Mouse (Mus musculus): Measurements from ENCODE around the gene Foxk1. TPM values are rescaled to one million over a fixed set of nuclear protein-coding genes. Genes with fewer than 3 reads are reported as not detected.

The Foxk1 gene
- polyA plus RNA-seq, 1 experiment, result 8.2 TPM

GRCm38 (mm10) chr5:142412678-142413385, 11.5 kb downstream of the Foxk1 start:
- no peak for TF ChIP-seq FOSL1 (IDR thresholded peaks at IDR 0.05; ENCODE audit: insufficient read depth, low read length, poor library complexity, severe bottlenecking)
- no peak for TF ChIP-seq MYOD1 (IDR thresholded peaks at IDR 0.05; ENCODE audit: control insufficient read depth, insufficient read length, low read depth)
- no peak for TF ChIP-seq CEBPB (IDR thresholded peaks at IDR 0.05; ENCODE audit: low read depth)
- TF ChIP-seq CTCF (IDR thresholded peaks at IDR 0.05; ENCODE audit: control insufficient read depth, insufficient read depth, insufficient read length), result no peak
- no peak for TF ChIP-seq MYOG (IDR thresholded peaks at IDR 0.05; ENCODE audit: control insufficient read depth, extremely low read depth, insufficient read length)
- TF ChIP-seq MAX (IDR thresholded peaks at IDR 0.05), result no peak
- peaks cover 6% of the 10 kb centered on the region for H3K79me3 ChIP-seq (ENCODE audit: low read depth)
- no peak overlapping the region for H3K4me3 ChIP-seq (ENCODE audit: insufficient read depth, poor library complexity, severe bottlenecking)
- H3K36me3 ChIP-seq (ENCODE audit: control insufficient read depth, insufficient read depth), result peaks cover 5% of the 10 kb centered on the region
- no peaks in the 10 kb centered on the region for H3K27me3 ChIP-seq (ENCODE audit: control insufficient read depth, insufficient read depth, insufficient read length)
- no peak overlapping the region for H3ac ChIP-seq (ENCODE audit: control insufficient read depth, insufficient read length, low read depth)
- H3K79me2 ChIP-seq (ENCODE audit: control insufficient read depth, insufficient read depth), result peaks cover 35% of the 10 kb centered on the region

DNA sequence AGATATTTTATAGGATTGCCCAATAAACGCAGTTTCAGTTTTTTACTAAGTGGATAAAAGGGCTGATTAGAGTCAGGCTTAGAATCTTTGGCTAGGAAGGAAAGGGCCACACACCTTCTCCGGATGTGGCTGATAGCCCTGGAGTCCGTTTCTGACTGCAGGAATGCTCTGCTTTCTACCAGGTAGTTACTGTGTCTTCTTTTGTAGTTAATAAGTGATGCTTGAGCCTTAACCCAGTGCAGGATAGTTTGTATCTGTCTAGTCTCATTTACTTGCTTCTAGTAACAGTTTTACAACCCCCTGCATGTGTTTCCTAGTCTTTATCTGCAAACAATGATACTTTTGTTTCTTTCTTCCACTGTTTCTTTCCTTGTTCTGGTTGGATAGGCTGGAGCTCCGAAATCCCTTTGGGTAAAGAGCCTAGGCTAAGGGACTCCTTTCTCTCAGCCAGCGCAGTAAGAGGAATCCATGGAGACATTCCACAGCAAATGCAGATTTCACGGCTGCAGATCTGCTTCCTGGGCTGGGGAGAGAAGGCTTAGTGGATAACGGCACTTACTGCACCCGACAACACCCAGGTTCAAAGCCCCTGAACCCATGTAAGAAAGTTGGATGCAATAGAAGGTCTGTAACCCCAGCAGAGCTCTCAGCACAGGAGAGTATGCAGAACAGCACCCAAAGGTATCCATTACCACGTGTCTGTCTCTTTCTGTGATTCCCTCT, 12.6 kb downstream of the Foxk1 start:
- H3ac ChIP-seq (ENCODE audit: control insufficient read depth, insufficient read length, low read depth), result no peak overlapping the region

DNA sequence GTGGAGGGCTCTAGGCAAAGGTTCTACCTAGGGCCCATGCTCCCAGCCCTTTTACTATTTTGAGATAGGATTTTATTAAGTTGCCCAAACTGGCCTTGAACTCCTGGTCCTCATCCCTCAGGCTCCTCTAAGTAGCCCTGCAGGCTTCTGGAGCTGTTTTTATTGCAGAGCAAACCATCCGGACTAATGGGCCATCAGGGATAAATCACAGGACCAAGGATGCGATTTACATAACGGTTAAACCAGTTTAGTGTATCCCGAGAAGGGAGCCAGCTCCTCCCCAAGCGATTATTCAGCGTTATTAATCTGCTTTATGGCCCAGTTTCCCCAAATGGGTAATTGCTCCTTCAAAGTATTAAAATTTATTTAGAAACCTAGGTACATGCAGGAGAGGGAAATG, 14.1 kb downstream of the Foxk1 start:
- Histone ChIP-seq H3K79me3 (ENCODE audit: low read depth) (peaks cover 4% of the 10 kb centered on the region), H3K4me3 (ENCODE audit: insufficient read depth, poor library complexity, severe bottlenecking) (no peak overlapping the region), H3K36me3 (ENCODE audit: control insufficient read depth, insufficient read depth) (peaks cover 7% of the 10 kb centered on the region), H3K79me2 (ENCODE audit: control insufficient read depth, insufficient read depth) (peaks cover 17% of the 10 kb centered on the region), H3K27me3 (ENCODE audit: control insufficient read depth, insufficient read depth, insufficient read length) (no peaks in the 10 kb centered on the region), H3ac (ENCODE audit: control insufficient read depth, insufficient read length, low read depth) (no peak overlapping the region)
- no peak for TF ChIP-seq CTCF (IDR thresholded peaks at IDR 0.05; ENCODE audit: control insufficient read depth, insufficient read depth, insufficient read length)
- no peak for TF ChIP-seq MYOG (IDR thresholded peaks at IDR 0.05; ENCODE audit: control insufficient read depth, extremely low read depth, insufficient read length)
- no peak for TF ChIP-seq MYOD1 (IDR thresholded peaks at IDR 0.05; ENCODE audit: control insufficient read depth, insufficient read length, low read depth)

More for the DNA sequence above, 12.6 kb downstream of the Foxk1 start:
- Histone ChIP-seq H3K36me3 (ENCODE audit: control insufficient read depth, insufficient read depth) (peaks cover 5% of the 10 kb centered on the region), H3K79me3 (ENCODE audit: low read depth) (peaks cover 5% of the 10 kb centered on the region), H3K27me3 (ENCODE audit: control insufficient read depth, insufficient read depth, insufficient read length) (no peaks in the 10 kb centered on the region), H3K4me3 (ENCODE audit: insufficient read depth, poor library complexity, severe bottlenecking) (no peak overlapping the region), H3K79me2 (ENCODE audit: control insufficient read depth, insufficient read depth) (peaks cover 30% of the 10 kb centered on the region)
- TF ChIP-seq MAX (IDR thresholded peaks at IDR 0.05) (no peak), FOSL1 (IDR thresholded peaks at IDR 0.05; ENCODE audit: insufficient read depth, low read length, poor library complexity, severe bottlenecking) (no peak), CEBPB (IDR thresholded peaks at IDR 0.05; ENCODE audit: low read depth) (no peak), MYOG (IDR thresholded peaks at IDR 0.05; ENCODE audit: control insufficient read depth, extremely low read depth, insufficient read length) (no peak), MYOD1 (IDR thresholded peaks at IDR 0.05; ENCODE audit: control insufficient read depth, insufficient read length, low read depth) (no peak), USF1 (IDR thresholded peaks at IDR 0.05; ENCODE audit: low read depth) (no peak), CTCF (IDR thresholded peaks at IDR 0.05; ENCODE audit: control insufficient read depth, insufficient read depth, insufficient read length) (no peak)

GRCm38 (mm10) chr5:142416070-142416775, 14.9 kb downstream of the Foxk1 start:
- TF ChIP-seq CEBPB (IDR thresholded peaks at IDR 0.05; ENCODE audit: low read depth), result no peak
- no peak for TF ChIP-seq MYOD1 (IDR thresholded peaks at IDR 0.05; ENCODE audit: control insufficient read depth, insufficient read length, low read depth)
- no peak for TF ChIP-seq CTCF (IDR thresholded peaks at IDR 0.05; ENCODE audit: control insufficient read depth, insufficient read depth, insufficient read length)
- no peak for TF ChIP-seq FOSL1 (IDR thresholded peaks at IDR 0.05; ENCODE audit: insufficient read depth, low read length, poor library complexity, severe bottlenecking)
- no peak for TF ChIP-seq MYOG (IDR thresholded peaks at IDR 0.05; ENCODE audit: control insufficient read depth, extremely low read depth, insufficient read length)
- TF ChIP-seq USF1 (IDR thresholded peaks at IDR 0.05; ENCODE audit: low read depth), result no peak
- TF ChIP-seq MAX (IDR thresholded peaks at IDR 0.05), result no peak
- Histone ChIP-seq H3K4me3 (ENCODE audit: insufficient read depth, poor library complexity, severe bottlenecking) (no peak overlapping the region), H3K79me3 (ENCODE audit: low read depth) (peaks cover 4% of the 10 kb centered on the region), H3K79me2 (ENCODE audit: control insufficient read depth, insufficient read depth) (peaks cover 17% of the 10 kb centered on the region), H3K36me3 (ENCODE audit: control insufficient read depth, insufficient read depth) (peaks cover 8% of the 10 kb centered on the region), H3K27me3 (ENCODE audit: control insufficient read depth, insufficient read depth, insufficient read length) (no peaks in the 10 kb centered on the region), H3ac (ENCODE audit: control insufficient read depth, insufficient read length, low read depth) (no peak overlapping the region)

DNA sequence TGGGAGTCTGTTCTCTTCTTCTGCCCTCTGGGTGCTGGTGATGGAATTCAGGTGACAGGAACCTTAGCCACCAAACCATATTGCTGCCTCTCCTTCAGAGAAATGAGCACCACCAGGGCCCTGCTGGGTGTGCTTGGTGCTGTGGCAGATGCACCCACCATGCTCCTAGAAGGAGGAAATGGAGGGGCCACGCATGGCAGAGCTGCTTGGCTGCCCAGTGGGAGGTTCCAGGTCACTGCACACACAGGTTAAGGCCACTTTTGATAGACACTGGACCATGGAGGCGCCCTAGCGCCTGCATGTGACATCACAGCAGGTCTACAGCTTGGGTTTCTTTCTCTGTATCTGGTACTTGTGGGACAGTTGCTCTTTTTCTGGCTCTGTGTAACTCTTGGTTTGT, 15.8 kb downstream of the Foxk1 start:
- Histone ChIP-seq H3K27me3 (ENCODE audit: control insufficient read depth, insufficient read depth, insufficient read length) (no peaks in the 10 kb centered on the region), H3K36me3 (ENCODE audit: control insufficient read depth, insufficient read depth) (peaks cover 8% of the 10 kb centered on the region), H3K4me3 (ENCODE audit: insufficient read depth, poor library complexity, severe bottlenecking) (no peak overlapping the region), H3K79me3 (ENCODE audit: low read depth) (peaks cover 4% of the 10 kb centered on the region), H3K79me2 (ENCODE audit: control insufficient read depth, insufficient read depth) (peaks cover 16% of the 10 kb centered on the region), H3ac (ENCODE audit: control insufficient read depth, insufficient read length, low read depth) (no peak overlapping the region)
- TF ChIP-seq CTCF (IDR thresholded peaks at IDR 0.05; ENCODE audit: control insufficient read depth, insufficient read depth, insufficient read length), result no peak
- no peak for TF ChIP-seq MYOG (IDR thresholded peaks at IDR 0.05; ENCODE audit: control insufficient read depth, extremely low read depth, insufficient read length)
- no peak for TF ChIP-seq FOSL1 (IDR thresholded peaks at IDR 0.05; ENCODE audit: insufficient read depth, low read length, poor library complexity, severe bottlenecking)
- TF ChIP-seq MYOD1 (IDR thresholded peaks at IDR 0.05; ENCODE audit: control insufficient read depth, insufficient read length, low read depth), result no peak
- no peak for TF ChIP-seq CEBPB (IDR thresholded peaks at IDR 0.05; ENCODE audit: low read depth)
- no peak for TF ChIP-seq MAX (IDR thresholded peaks at IDR 0.05)
- no peak for TF ChIP-seq USF1 (IDR thresholded peaks at IDR 0.05; ENCODE audit: low read depth)
